Mouse (Mus musculus): ENCODE data around the gene Tnk1.
A peak's percentile ranks its signal among the peaks of the same experiment; 100 is the strongest.

Tnk1 gene

GRCm38 (mm10) chr11:69858113-69858998, at the start of gene Tnk1:
Tnk1 (minus strand) TSS chr11:69858730.
- DNase-seq (ENCODE audit: low read depth, low spot score): no peak

- DNase-seq (ENCODE audit: low read depth, low spot score): no peak
Measured at GRCm38 (mm10) chr11:69904311-69904710, 45.8 kb upstream of the Tnk1 start.

GRCm38 (mm10) chr11:69902972-69903371, 44.4 kb upstream of the Tnk1 start:
- no peak for DNase-seq (ENCODE audit: low read depth, low spot score)

GRCm38 (mm10) chr11:69901993-69902392, 43.5 kb upstream of the Tnk1 start:
- no peak for DNase-seq (ENCODE audit: low read depth, low spot score)

GRCm38 (mm10) chr11:69901406-69901846, 42.9 kb upstream of the Tnk1 start:
- peak; percentile 81 for DNase-seq (ENCODE audit: low read depth, low spot score)

- peak; percentile 88 for DNase-seq (ENCODE audit: low read depth, low spot score)
Measured at GRCm38 (mm10) chr11:69900471-69901405, 42.2 kb upstream of the Tnk1 start, which contains the start of the genes 2810408A11Rik and Neurl4. 2810408A11Rik (minus strand) TSS chr11:69900987. Neurl4 (plus strand) TSS chr11:69901072.

GRCm38 (mm10) chr11:69899870-69900269, 41.3 kb upstream of the Tnk1 start:
- no peak for DNase-seq (ENCODE audit: low read depth, low spot score)

GRCm38 (mm10) chr11:69895291-69895690, 36.8 kb upstream of the Tnk1 start, which contains the start of gene Acap1:
Acap1 (minus strand) TSS chr11:69895539.
- no peak for DNase-seq (ENCODE audit: low read depth, low spot score)

- no peak for DNase-seq (ENCODE audit: low read depth, low spot score)
Measured at GRCm38 (mm10) chr11:69894671-69895070, 36.1 kb upstream of the Tnk1 start.

- DNase-seq (ENCODE audit: low read depth, low spot score): no peak
Measured at GRCm38 (mm10) chr11:69891482-69891881, 33.0 kb upstream of the Tnk1 start.

GRCm38 (mm10) chr11:69886907-69887635, 28.5 kb upstream of the Tnk1 start:
- no peak for DNase-seq (ENCODE audit: low read depth, low spot score)

GRCm38 (mm10) chr11:69884663-69885062, 26.1 kb upstream of the Tnk1 start:
- no peak for DNase-seq (ENCODE audit: low read depth, low spot score)

- DNase-seq (ENCODE audit: low read depth, low spot score): no peak
Measured at GRCm38 (mm10) chr11:69884240-69884639, 25.7 kb upstream of the Tnk1 start.

GRCm38 (mm10) chr11:69883527-69884151, 25.1 kb upstream of the Tnk1 start:
- no peak for DNase-seq (ENCODE audit: low read depth, low spot score)

- no peak for DNase-seq (ENCODE audit: low read depth, low spot score)
Measured at GRCm38 (mm10) chr11:69883066-69883465, 24.5 kb upstream of the Tnk1 start.

GRCm38 (mm10) chr11:69881787-69882670, 23.5 kb upstream of the Tnk1 start:
- no peak for DNase-seq (ENCODE audit: low read depth, low spot score)

- DNase-seq (ENCODE audit: low read depth, low spot score): no peak
Measured at GRCm38 (mm10) chr11:69880853-69881603, 22.5 kb upstream of the Tnk1 start, which contains the start of gene Kctd11. Kctd11 (minus strand) TSS chr11:69881406.

- DNase-seq (ENCODE audit: low read depth, low spot score): no peak
Measured at GRCm38 (mm10) chr11:69880506-69880852, 21.9 kb upstream of the Tnk1 start.

- DNase-seq (ENCODE audit: low read depth, low spot score): no peak
Measured at GRCm38 (mm10) chr11:69879711-69880110, 21.2 kb upstream of the Tnk1 start.

All from c-Kit-negative CD71-positive TER-119-positive erythroid progenitor cells, embryonic 14.5 days (primary cell).